Mouse (Mus musculus) CH12.LX (cell line): Measurements from ENCODE around the gene Rbm19. TPM values are rescaled to one million over a fixed set of nuclear protein-coding genes. Genes with fewer than 3 reads are reported as not detected.

Experiments
- DNase-seq: peaks from one replicate; pipeline ENCODE4 v3.0.0-alpha.2; 2013; ENCODE audit errors: extremely low read depth
- H3K27ac ChIP-seq: 2 replicates; pipeline ENCODE4 v1.5.1; 2012; ENCODE audit warnings: low read depth, mild to moderate bottlenecking, control low read depth, moderate library complexity; ENCODE audit not compliant: insufficient read depth
- H3K27me3 ChIP-seq: replicated peaks from 2 replicates; pipeline ENCODE3; 2012; ENCODE audit warnings: inconsistent platforms
- H3K36me3 ChIP-seq, 2 experiments: replicated peaks in 1 of 2; 2 replicates each; pipeline versions ENCODE3 to v1.6.1; 2012; ENCODE audit warnings: inconsistent platforms in 1 of 2, low read length in 1 of 2, mild to moderate bottlenecking in 1 of 2, mixed read lengths in 1 of 2, moderate library complexity in 1 of 2; ENCODE audit not compliant: control insufficient read depth in 1 of 2, insufficient read depth in 1 of 2
- H3K4me1 ChIP-seq, 2 experiments: 2 replicates each; pipeline ENCODE4 v1.6.1; 2012; ENCODE audit warnings: inconsistent platforms in 1 of 2, moderate library complexity in 1 of 2; ENCODE audit not compliant: insufficient read depth in 2 of 2, control insufficient read depth in 1 of 2
- H3K4me2 ChIP-seq: 2 replicates; pipeline ENCODE4 v1.6.1; 2012; ENCODE audit warnings: low read depth, mild to moderate bottlenecking, control low read depth; ENCODE audit not compliant: poor library complexity, insufficient read depth, severe bottlenecking
- H3K4me3 ChIP-seq, 3 experiments: fragments of 150-350 bp in 1 of 3; sonication (generic) in 1 of 3; replicated peaks in 1 of 3; 2 replicates each; pipeline versions ENCODE3 to v1.5.1; 2011 to 2012; ENCODE audit warnings: low read depth in 2 of 3, low read length in 2 of 3, mild to moderate bottlenecking in 2 of 3, moderate library complexity in 2 of 3, control low read depth in 1 of 3, improper control_type of control experiment in 1 of 3, inconsistent platforms in 1 of 3, mixed read lengths in 1 of 3; ENCODE audit not compliant: poor library complexity in 1 of 3
- H3K79me2 ChIP-seq: replicated peaks from 2 replicates; pipeline ENCODE4 v1.6.1; 2012; ENCODE audit warnings: mild to moderate bottlenecking, moderate library complexity; ENCODE audit not compliant: control insufficient read depth, poor library complexity, insufficient read depth, severe bottlenecking; ENCODE audit errors: extremely low read depth
- H3K9ac ChIP-seq: 2 replicates; pipeline ENCODE4 v1.6.1; 2012; ENCODE audit warnings: low read depth, mild to moderate bottlenecking, control low read depth, moderate library complexity; ENCODE audit not compliant: insufficient read depth
- H3K9me3 ChIP-seq: replicated peaks from 2 replicates; pipeline ENCODE3; 2012; ENCODE audit warnings: low read length, inconsistent platforms, mixed read lengths
- BHLHE40 ChIP-seq: IDR thresholded peaks from 2 replicates; pipeline ENCODE4 v1.6.1; 2011; ENCODE audit warnings: mild to moderate bottlenecking, low read depth, low read length, improper control_type of control experiment
- CHD1 ChIP-seq: IDR thresholded peaks from 2 replicates; pipeline ENCODE4 v1.6.1; 2012; ENCODE audit warnings: low read depth, low read length, improper control_type of control experiment, inconsistent platforms
- CHD2 ChIP-seq: IDR thresholded peaks from 2 replicates; pipeline ENCODE4 v1.6.1; 2011; ENCODE audit warnings: low read length, improper control_type of control experiment
- CTCF ChIP-seq, 2 experiments: IDR thresholded peaks in 1 of 2; conservative IDR thresholded peaks in 1 of 2; 2 replicates each; pipeline ENCODE4 v1.5.1; 2011 to 2012; ENCODE audit warnings: low read depth in 2 of 2, low read length in 2 of 2, improper control_type of control experiment in 1 of 2, inconsistent platforms in 1 of 2, mild to moderate bottlenecking in 1 of 2, moderate library complexity in 1 of 2
- ETS1 ChIP-seq: conservative IDR thresholded peaks from 2 replicates; pipeline ENCODE4 v1.6.1; 2012; ENCODE audit warnings: low read depth, mild to moderate bottlenecking, inconsistent platforms, low read length, improper control_type of control experiment, moderate library complexity
- GABPA ChIP-seq: IDR thresholded peaks from 2 replicates; pipeline ENCODE4 v1.6.1; 2012; ENCODE audit warnings: low read depth, low read length, improper control_type of control experiment, inconsistent platforms; ENCODE audit not compliant: insufficient replicate concordance
- IRF4 ChIP-seq: IDR thresholded peaks from 2 replicates; pipeline ENCODE4 v1.6.1; 2014; ENCODE audit warnings: low read depth, mild to moderate bottlenecking, inconsistent platforms, low read length, improper control_type of control experiment
- JUN ChIP-seq: IDR thresholded peaks from 2 replicates; pipeline ENCODE4 v1.6.1; 2011; ENCODE audit warnings: low read depth, mild to moderate bottlenecking, low read length, improper control_type of control experiment, moderate library complexity; ENCODE audit not compliant: insufficient read depth
- JUND ChIP-seq: conservative IDR thresholded peaks from 2 replicates; pipeline ENCODE4 v1.6.1; 2011; ENCODE audit warnings: low read depth, low read length, improper control_type of control experiment
- MAFK ChIP-seq: IDR thresholded peaks from 2 replicates; pipeline ENCODE4 v1.6.1; 2011; ENCODE audit warnings: low read length, improper control_type of control experiment; ENCODE audit not compliant: insufficient replicate concordance
- MAX ChIP-seq: IDR thresholded peaks from 2 replicates; pipeline ENCODE4 v1.6.1; 2011; ENCODE audit warnings: low read length, improper control_type of control experiment
- MAZ ChIP-seq: IDR thresholded peaks from 2 replicates; pipeline ENCODE4 v1.6.1; 2012; ENCODE audit warnings: low read depth, mild to moderate bottlenecking, inconsistent platforms, low read length, improper control_type of control experiment, moderate library complexity
- MEF2A ChIP-seq: IDR thresholded peaks from 2 replicates; pipeline ENCODE4 v1.6.1; 2014; ENCODE audit warnings: low read depth, mild to moderate bottlenecking, inconsistent platforms, low read length, improper control_type of control experiment, borderline replicate concordance
- MXI1 ChIP-seq: IDR thresholded peaks from 2 replicates; pipeline ENCODE4 v1.6.1; 2011; ENCODE audit warnings: mild to moderate bottlenecking, low read depth, low read length, improper control_type of control experiment
- NRF1 ChIP-seq: IDR thresholded peaks from 2 replicates; pipeline ENCODE4 v1.6.1; 2014; ENCODE audit warnings: low read depth, mild to moderate bottlenecking, inconsistent platforms, low read length, improper control_type of control experiment, moderate library complexity
- POLR2A ChIP-seq: IDR thresholded peaks from 2 replicates; pipeline ENCODE4 v1.6.1; 2011; ENCODE audit warnings: low read depth, mild to moderate bottlenecking, improper control_type of control experiment, low read length
- RAD21 ChIP-seq: IDR thresholded peaks from 2 replicates; pipeline ENCODE4 v1.6.1; 2011; ENCODE audit warnings: low read depth, mild to moderate bottlenecking, low read length, improper control_type of control experiment, moderate library complexity
- RCOR1 ChIP-seq: conservative IDR thresholded peaks from 2 replicates; pipeline ENCODE4 v1.6.1; 2012; ENCODE audit warnings: low read depth, mild to moderate bottlenecking, inconsistent platforms, low read length, improper control_type of control experiment
- SIN3A ChIP-seq: IDR thresholded peaks from 2 replicates; pipeline ENCODE4 v1.6.1; 2012; ENCODE audit warnings: low read length, improper control_type of control experiment, inconsistent platforms
- TBP ChIP-seq: conservative IDR thresholded peaks from 2 replicates; pipeline ENCODE4 v1.6.1; 2011; ENCODE audit warnings: low read depth, low read length, improper control_type of control experiment
- TCF12 ChIP-seq: IDR thresholded peaks from 2 replicates; pipeline ENCODE4 v1.6.1; 2014; ENCODE audit warnings: low read depth, mild to moderate bottlenecking, inconsistent platforms, low read length, improper control_type of control experiment
- UBTF ChIP-seq: IDR thresholded peaks from 2 replicates; pipeline ENCODE4 v1.6.1; 2012; ENCODE audit warnings: low read depth, mild to moderate bottlenecking, inconsistent platforms, low read length, improper control_type of control experiment, moderate library complexity
- USF1 ChIP-seq: IDR thresholded peaks from 2 replicates; pipeline ENCODE4 v1.6.1; 2014; ENCODE audit warnings: low read depth, mild to moderate bottlenecking, inconsistent platforms, low read length, improper control_type of control experiment
- USF2 ChIP-seq: conservative IDR thresholded peaks from 2 replicates; pipeline ENCODE4 v1.6.1; 2011; ENCODE audit warnings: low read depth, low read length, improper control_type of control experiment
- ZMIZ1 ChIP-seq: IDR thresholded peaks from 2 replicates; pipeline ENCODE4 v1.6.1; 2012; ENCODE audit warnings: low read depth, mild to moderate bottlenecking, inconsistent platforms, low read length, improper control_type of control experiment
- dilution Hi-C: fragments of 300-500 bp; cut with MboI; formaldehyde crosslinking; loops from 2 replicates; pipeline ENCODE4 v1.14.3; 2020; ENCODE audit warnings: low sequenced_read_pairs; ENCODE audit not compliant: extremely low pct_unique_long_range_greater_than_20kb, extremely low pct_ligation_motif_present
- in situ Hi-C: fragments of 300-500 bp; cut with MboI; formaldehyde crosslinking; loops from 3 replicates; pipeline ENCODE4 v1.14.3; 2019; ENCODE audit warnings: low sequenced_read_pairs, low pct_ligation_motif_present, low pct_unique_long_range_greater_than_20kb, mixed read lengths
- polyA plus RNA-seq: library from polyadenylated mRNA; unstranded; fragments of >175 nt; gene quantifications from 2 replicates; pipeline ENCODE4 v1.2.1, GENCODE M21; 2012; ENCODE audit warnings: low read depth; ENCODE audit not compliant: insufficient read length
- total RNA-seq, 2 experiments: library from RNA; depleted of rRNA; stranded (reverse); fragments of 300-350 nt in 1 of 2; fragments of >200 nt in 1 of 2; gene quantifications; 2 replicates each; pipeline ENCODE4 v1.2.3; 2012 to 2014

Gene Rbm19
- total and polyA plus RNA-seq, 3 experiments = 36.2 to 81.4 (median 56.5) TPM

DNA sequence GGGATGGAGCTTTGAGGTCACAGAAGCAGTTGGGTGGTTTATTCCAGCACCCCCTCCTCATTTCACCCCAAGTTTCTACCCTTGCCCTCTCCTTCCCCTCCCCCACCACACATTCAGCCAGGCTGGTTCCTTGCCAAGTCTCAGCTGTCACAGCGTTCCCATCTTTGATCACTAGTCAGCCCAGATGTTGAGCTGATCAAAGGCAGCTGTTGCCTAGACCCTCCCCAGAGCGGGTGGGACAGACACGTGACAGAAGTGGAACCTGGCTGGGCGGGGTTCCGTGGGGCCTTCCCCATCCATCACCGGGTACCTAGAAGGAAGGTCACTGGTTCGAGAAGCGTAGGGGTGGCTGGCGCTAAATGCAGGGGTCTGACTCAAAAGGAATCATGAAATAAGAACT lies 19.2 kb upstream of the Rbm19 start:
- Histone ChIP-seq H3K36me3 (no peaks in the 10 kb centered on the region), H3K27ac (no peak overlapping the region), H3K4me1 (0 out of 4 replicates have a peak, but pooled peaks cover 2 to 7% of the 10 kb centered on the region in 2 experiments), H3K9me3 (peaks cover 6% of the 10 kb centered on the region), H3K4me3 (no peak overlapping the region), H3K9ac (no peak overlapping the region), H3K4me2 (no peak overlapping the region), H3K27me3 (peaks cover 24% of the 10 kb centered on the region), H3K79me2 (no peaks in the 10 kb centered on the region)
- TF ChIP-seq MAZ (no peak), ETS1 (no peak), MAX (no peak), UBTF (no peak), BHLHE40 (peak; percentile 20; the same call in 1 of the 2 replicates), CHD2 (0 out of 2 replicates have a peak, but pooled peaks have one; percentile 18), TBP (no peak), USF1 (peak; percentile 19; the same call in 1 of the 2 replicates), SIN3A (no peak), IRF4 (no peak), JUN (no peak), MXI1 (no peak), POLR2A (no peak), CHD1 (no peak), NRF1 (no peak), RCOR1 (no peak), TCF12 (no peak), JUND (no peak), GABPA (no peak), MAFK (no peak), MEF2A (no peak), USF2 (no peak), RAD21 (no peak)
- no peak for DNase-seq
- dilution Hi-C loops = no loop called here
- in situ Hi-C loops = loop anchor here (10.0 to 25.0 kb wide), 3 partner anchors 310 to 1312 kb away; no protein-coding TSS in a partner anchor

DNA sequence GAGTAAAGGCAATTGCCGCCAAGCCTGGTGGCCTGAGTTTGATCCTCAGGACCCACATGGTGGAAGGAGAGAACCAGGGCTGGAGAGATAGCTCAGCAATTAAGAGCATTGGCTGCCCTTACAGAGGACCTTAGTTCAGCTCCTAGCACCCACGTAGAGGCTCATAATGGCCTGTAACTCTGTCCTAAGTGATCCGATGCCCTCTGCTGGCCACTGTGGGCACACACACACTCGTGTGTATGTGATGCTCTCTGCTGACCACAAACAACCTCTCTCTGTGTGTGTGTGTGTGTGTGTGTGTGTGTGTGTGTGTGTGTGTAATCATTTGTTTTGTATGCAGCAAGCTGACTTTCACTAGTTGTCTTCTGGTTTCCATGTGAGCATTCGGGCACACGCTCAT lies 15.5 kb upstream of the Rbm19 start:
- Histone ChIP-seq H3K4me2 (no peak overlapping the region), H3K9me3 (peaks cover 6% of the 10 kb centered on the region), H3K4me1 (peaks cover 2 to 16% of the 10 kb centered on the region in 2 experiments; a peak in 2 of 4 replicates), H3K27ac (no peak overlapping the region), H3K79me2 (no peaks in the 10 kb centered on the region), H3K9ac (no peak overlapping the region), H3K4me3 (no peak overlapping the region), H3K27me3 (peaks cover 31% of the 10 kb centered on the region), H3K36me3 (no peaks in the 10 kb centered on the region)
- dilution Hi-C loops = no loop called here
- no peak for DNase-seq
- in situ Hi-C loops = no loop called here
- TF ChIP-seq IRF4 (no peak), ZMIZ1 (no peak), GABPA (no peak), CTCF (conservative IDR thresholded peaks at IDR 0.05 in 1 of 2, IDR thresholded peaks at IDR 0.05 in 1 of 2; ENCODE audit: low read depth in 2 of 2, low read length in 2 of 2) (peak in 1 of 2 experiments; percentile 29; a peak in 1 of 4 replicates)
